Mouse (Mus musculus) skeletal muscle tissue, adult 2 months (tissue): ENCODE measurements around the gene Smndc1.
"Not testable (repeated sequence)": the region's sequence is repeated elsewhere in the genome, so short reads cannot be mapped to it uniquely, and the experiment has no call there.

Experiments
- DNase-seq: peaks from one replicate; pipeline ENCODE4 v3.0.0-alpha.2; 2012; ENCODE audit warnings: low read depth, low spot score

The Smndc1 gene

GRCm38 (mm10) chr19:53412149-53412848 lies 21.9 kb upstream of the Smndc1 start:
- no peak for DNase-seq

DNA sequence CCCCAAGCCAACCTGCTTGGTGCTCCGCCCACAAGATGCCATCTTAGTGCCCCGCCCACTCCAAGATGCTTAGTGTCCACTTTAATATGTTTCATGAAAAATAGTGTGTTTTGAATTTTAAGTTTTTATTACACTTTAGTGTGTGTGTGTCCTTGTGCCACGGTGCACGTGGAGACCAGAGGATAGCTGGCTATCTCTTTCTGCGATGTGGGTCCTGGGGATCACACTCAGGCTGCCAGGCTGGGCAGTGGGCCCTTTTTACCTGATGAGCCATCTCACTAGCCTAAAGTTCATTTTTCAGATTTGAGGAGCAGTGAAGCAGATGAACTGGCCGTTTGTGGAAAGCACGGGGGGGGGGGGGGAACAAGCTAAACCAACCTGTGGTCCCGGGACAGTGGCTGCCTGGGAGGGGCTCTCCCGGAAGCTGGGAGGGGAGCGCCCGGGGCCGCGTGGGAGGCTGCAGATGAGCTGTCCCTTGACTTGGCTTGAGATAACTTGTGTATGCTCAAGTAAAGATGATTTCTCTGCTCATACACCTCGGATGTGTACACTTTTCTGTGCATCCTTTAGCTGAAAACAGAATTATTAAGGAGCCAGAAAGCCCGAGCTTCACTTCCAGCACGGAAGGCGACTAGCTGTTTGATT lies 19.4 kb upstream of the Smndc1 start:
- no peak for DNase-seq

GRCm38 (mm10) chr19:53408398-53408797 lies 18.0 kb upstream of the Smndc1 start:
- DNase-seq: no peak

DNA sequence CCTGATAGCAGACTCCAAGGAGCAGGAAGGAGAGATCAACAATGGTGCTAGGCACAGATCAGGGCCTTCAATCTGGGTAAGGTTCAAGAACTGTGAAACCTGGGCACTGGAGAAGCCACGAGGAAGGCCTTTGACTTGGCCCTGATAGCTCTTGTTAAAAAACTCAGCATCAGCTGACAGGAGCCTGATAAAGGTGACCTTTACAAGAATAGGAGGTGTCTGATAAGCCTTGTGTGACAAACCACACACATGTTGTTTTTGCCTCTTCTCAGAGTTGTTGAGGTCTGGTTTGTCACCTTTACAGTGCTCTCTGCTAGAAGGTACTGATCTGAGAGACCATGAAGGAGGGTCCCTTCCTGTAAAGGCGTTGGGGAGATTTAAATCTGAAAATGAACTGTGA lies 17.0 kb upstream of the Smndc1 start:
- no peak for DNase-seq

DNA sequence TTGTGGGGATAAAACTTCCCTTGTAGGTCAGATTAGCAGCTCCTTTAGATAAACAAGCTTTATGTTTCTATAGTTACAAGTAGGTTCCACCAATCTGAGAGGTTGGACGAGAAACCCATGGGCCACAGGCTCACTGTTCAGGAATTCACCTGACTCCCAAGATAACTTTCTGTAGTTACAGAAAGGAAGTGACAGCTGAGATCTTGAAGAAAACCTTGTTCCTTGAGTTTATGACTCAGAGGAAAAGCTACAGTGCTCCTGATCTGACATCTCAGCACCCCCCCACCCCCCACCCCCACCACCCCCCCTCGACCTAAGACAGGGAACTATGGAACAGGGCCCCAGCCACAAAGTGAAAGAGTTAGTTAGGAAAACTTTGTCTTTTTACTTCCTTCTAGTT lies 15.4 kb upstream of the Smndc1 start:
- no peak for DNase-seq

DNA sequence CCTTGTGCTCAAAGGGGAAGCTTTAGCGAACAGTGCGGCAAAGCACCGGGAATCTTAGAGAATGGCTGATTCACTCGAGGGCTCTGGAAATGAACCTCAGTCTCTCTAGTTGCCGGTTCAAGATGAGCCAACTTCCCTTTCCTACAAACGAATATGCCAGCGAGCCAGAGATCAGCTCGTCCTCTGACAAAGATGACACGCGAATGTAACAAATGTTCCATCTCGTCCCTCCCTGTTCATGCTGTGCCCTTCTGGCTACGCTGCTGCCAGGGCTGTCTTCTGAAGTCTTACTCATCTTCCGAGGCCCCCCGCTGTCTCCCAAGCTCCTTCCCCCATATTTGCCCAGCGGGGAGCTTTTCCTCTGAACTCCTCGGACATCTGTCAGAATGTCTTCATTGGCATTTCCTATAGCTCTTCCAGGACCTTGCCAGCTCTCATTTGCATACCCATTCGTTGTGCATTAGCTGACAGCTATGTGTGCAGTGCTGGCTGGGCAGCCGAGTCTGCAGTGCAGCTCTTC lies 14.5 kb upstream of the Smndc1 start:
- no peak for DNase-seq

- DNase-seq: no peak
These were observed 13.9 kb upstream of the Smndc1 start for GRCm38 (mm10) chr19:53404219-53404836.

DNA sequence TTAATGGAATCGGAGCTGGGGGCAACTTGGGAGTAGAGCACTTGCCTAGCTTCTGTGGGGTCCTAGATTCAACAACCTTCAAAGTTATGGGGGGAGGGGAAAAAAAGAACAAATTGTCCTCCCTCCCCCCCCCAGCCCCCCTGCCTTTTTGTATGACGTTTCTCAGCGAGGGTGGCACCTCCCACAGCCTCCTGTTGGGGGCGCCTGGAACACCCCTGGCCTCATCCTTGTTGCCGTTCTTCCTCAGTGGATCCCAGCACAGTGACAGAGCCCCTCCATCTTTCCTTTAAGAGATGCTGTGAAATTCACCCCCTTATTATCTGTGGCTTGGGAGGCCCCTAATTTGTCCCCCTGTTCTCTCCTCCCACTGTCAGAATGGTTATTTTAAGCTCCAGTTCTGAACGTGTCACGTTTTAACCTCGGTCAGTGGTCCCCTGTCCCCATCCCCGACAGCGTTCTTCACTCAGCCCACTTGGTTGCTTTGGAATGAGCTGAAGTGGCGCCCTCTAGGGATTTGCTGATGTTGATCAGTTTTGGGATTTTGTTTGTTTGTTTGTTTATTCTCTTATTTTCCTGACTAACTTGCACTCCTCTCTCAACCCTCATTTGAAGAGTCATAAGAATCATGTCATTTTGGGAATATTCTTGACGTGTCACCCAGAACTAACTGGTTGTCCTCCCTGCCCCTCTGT lies 12.5 kb upstream of the Smndc1 start:
- no peak for DNase-seq

GRCm38 (mm10) chr19:53400332-53401110 lies 10.1 kb upstream of the Smndc1 start:
- DNase-seq: no peak

GRCm38 (mm10) chr19:53399213-53399612 lies 8.8 kb upstream of the Smndc1 start:
- DNase-seq: no peak

- no peak for DNase-seq
These were observed 7.3 kb upstream of the Smndc1 start for GRCm38 (mm10) chr19:53397451-53398233.

GRCm38 (mm10) chr19:53395805-53396204 lies 5.4 kb upstream of the Smndc1 start:
- not testable (repeated sequence) for DNase-seq

GRCm38 (mm10) chr19:53394956-53395355 lies 4.6 kb upstream of the Smndc1 start:
- not testable (repeated sequence) for DNase-seq

DNA sequence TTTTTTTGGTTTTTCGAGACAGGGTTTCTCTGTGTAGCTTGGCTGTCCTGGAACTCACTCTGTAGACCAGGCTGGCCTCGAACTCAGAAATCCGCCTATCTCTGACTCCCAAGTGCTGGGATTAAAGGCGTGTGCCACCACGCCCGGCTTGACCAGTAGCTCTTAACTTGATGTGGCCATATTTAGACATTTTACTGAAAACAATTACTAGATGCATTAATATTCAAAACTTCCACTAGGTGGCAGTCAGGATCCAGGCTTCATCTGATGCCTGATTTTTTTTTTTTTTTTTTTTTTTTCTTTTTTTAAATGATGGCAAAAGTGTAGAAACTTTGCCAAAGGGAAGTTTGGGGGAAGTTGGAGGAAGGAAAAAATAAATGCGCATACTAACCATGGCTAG lies 4.2 kb upstream of the Smndc1 start:
- peak; percentile 61 for DNase-seq

DNA sequence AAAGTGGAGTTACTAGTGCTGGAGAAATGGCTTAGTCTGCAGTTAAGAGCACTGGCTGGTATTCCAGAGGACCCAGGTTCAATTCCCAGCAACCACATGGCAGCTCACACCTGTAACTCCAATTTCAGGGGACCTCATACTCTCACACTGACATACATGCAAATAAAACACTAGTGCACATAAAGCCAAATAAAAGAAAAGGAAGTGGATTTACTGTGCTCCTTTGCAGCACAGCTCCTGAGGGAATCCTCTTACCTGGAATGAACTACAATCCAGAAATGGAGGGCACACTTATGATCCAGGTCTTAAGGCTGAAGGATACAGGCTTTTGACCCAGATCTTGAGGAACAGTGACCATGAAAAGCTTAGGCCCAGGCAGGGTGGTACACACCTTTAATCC lies 3.3 kb upstream of the Smndc1 start:
- DNase-seq: no peak

- no peak for DNase-seq
These were observed 2.5 kb upstream of the Smndc1 start for GRCm38 (mm10) chr19:53392781-53393343.

DNA sequence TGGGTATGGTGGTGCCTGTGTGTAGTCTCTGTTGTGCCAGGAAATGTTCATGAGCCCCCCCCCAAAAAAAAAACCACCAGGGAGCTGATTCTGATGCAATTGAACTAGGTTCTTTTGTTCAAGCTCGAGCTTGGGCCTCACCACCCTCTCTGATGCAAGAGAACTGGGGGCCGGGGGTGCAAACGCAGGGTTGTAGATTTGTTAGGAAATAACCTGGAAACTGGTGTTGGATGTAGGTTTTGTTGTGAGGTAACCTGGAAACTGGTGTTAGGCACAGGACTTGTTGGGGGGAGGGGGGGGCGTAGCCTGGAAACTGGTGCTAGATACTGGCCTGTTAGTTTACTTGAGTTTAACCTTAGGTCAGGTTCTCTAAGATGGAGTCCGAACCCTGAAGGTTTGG lies 1.4 kb upstream of the Smndc1 start:
- no peak for DNase-seq

- no peak for DNase-seq
These were observed 1.0 kb upstream of the Smndc1 start for GRCm38 (mm10) chr19:53391386-53391785.

GRCm38 (mm10) chr19:53389851-53390431 lies 437 bp downstream of the Smndc1 start:
- DNase-seq: no peak

- DNase-seq: no peak
These were observed 961 bp downstream of the Smndc1 start for GRCm38 (mm10) chr19:53389417-53389816.
